Mouse (Mus musculus) hindbrain, embryonic 16.5 days (tissue): ENCODE data around the gene Lrrc8b. TPM values are rescaled to one million over a fixed set of nuclear protein-coding genes. Genes with fewer than 3 reads are reported as not detected.

Source experiments
- ATAC-seq: fragments of 200-750 bp; cut with Nextera tagmentation; 2 replicates; pipeline ENCODE4 v1.8.0; 2017; ENCODE audit warnings: moderate TSS enrichment, moderate library complexity
- H3K27ac ChIP-seq: fragments of 300-500 bp; sonication (generic); 2 replicates; pipeline ENCODE4 v1.5.1; 2014; ENCODE audit warnings: low read depth, mild to moderate bottlenecking, control low read depth, low read length, moderate library complexity
- H3K27me3 ChIP-seq: fragments of 300-500 bp; sonication (generic); replicated peaks from 2 replicates; pipeline ENCODE4 v1.6.1; 2014; ENCODE audit warnings: low read length; ENCODE audit not compliant: control insufficient read depth, insufficient read depth
- H3K36me3 ChIP-seq: fragments of 300-500 bp; sonication (generic); 2 replicates; pipeline ENCODE4 v1.6.1; 2014; ENCODE audit warnings: mild to moderate bottlenecking, low read length, moderate library complexity, mixed read lengths; ENCODE audit not compliant: control insufficient read depth, insufficient read depth
- H3K4me1 ChIP-seq: fragments of 300-500 bp; sonication (generic); 2 replicates; pipeline ENCODE4 v1.6.1; 2014; ENCODE audit warnings: low read depth, low read length; ENCODE audit not compliant: control insufficient read depth, insufficient read depth
- H3K4me2 ChIP-seq: fragments of 300-500 bp; sonication (generic); 2 replicates; pipeline ENCODE4 v1.6.1; 2014; ENCODE audit warnings: mild to moderate bottlenecking, low read length, control low read depth, moderate library complexity
- H3K4me3 ChIP-seq: fragments of 300-500 bp; sonication (generic); 2 replicates; pipeline ENCODE4 v1.5.1; 2014; ENCODE audit warnings: mild to moderate bottlenecking, low read length, control low read depth, moderate library complexity
- H3K9ac ChIP-seq: fragments of 300-500 bp; sonication (generic); 2 replicates; pipeline ENCODE4 v1.6.1; 2014; ENCODE audit warnings: low read depth, mild to moderate bottlenecking, control low read depth, low read length, moderate library complexity
- H3K9me3 ChIP-seq: fragments of 300-500 bp; sonication (generic); 2 replicates; pipeline ENCODE4 v1.6.1; 2014; ENCODE audit warnings: mild to moderate bottlenecking, low read length, moderate library complexity; ENCODE audit not compliant: control insufficient read depth
- WGBS: fragments of 180-500 bp; shearing (Covaris S2); extraction: QIAGEN DNeasy Blood & Tissue Kit; methylation state at CpG from one replicate; pipeline ENCODE4 v1.1.7; 2014; 5-methylcytosine and 5-hydroxymethylcytosine counted together
- polyA plus RNA-seq: library from polyadenylated mRNA; unstranded; fragments of >200 nt; fragmentation: Nextera tagmentation; extraction: Ambion mirVana; gene quantifications from 2 replicates; pipeline ENCODE4 v1.2.1, GENCODE M21; 2015

Gene Lrrc8b
- polyA plus RNA-seq, 1 experiment from 2014 or later = 11.2 TPM

DNA sequence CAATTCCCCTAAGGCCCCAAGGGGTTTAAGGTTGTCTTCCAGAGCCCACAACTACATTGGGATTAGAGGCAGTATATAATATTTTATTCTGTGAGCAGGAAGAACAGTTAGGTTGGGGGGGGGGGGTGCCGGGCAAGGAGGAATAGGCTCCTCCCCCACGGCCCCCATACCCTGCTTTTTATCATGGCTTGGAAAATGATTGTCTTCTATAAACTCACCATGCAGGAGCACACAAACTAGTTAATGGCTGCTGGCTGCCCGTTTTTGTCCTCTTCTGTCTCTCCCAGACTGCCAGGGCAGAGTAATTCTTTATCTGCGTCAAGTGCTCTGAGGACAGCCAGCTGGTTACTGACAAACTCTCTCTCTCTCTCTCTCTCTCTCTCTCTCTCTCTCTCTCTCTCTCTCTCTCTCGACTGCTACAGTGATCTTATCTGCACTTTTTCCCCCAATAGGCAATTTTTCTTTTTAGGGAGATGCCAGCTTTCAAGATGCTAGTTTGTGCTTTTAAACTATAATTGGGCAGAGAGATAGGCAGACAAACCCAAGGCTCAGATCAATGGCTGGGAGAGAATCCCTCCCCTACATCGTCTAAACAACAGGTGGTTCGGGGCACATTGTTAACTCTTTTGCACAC, 102.5 kb downstream of the Lrrc8b start:
- Histone ChIP-seq H3K27me3 (no peaks in the 10 kb centered on the region), H3K9me3 (no peaks in the 10 kb centered on the region), H3K4me3 (peak overlapping the region; percentile 87), H3K4me2 (peak overlapping the region; percentile 78), H3K36me3 (no peaks in the 10 kb centered on the region), H3K4me1 (peaks cover 8% of the 10 kb centered on the region), H3K27ac (no peak overlapping the region), H3K9ac (no peak overlapping the region)
- ATAC-seq = no peak
- 7% methylated on average over 7 of the region's 7 CpGs for WGBS

DNA sequence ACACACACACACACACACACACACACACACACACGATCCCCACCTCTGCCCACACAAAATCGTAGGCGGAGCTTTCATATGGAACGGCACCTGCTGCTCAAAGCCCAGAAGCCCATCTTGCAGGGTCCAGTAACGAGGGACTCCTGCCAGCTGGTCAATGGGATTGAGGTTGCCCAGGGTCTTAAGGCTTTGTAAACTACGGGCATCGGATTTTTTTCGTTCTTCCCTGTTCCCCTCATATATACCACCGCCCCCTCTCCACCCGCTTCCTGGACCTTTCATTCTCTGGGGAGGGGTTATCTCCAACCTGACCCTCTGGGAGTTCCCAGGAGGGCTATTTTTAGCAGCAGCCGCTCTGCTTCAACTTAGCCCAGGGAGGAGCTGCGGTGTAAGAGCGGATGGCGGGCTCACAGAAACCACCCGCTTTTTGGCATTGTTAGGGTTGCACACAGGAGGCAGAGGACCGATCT, 103.1 kb downstream of the Lrrc8b start:
- peak overlapping the region; percentile 88 for H3K9ac ChIP-seq
- H3K27me3 ChIP-seq = no peaks in the 10 kb centered on the region
- H3K4me3 ChIP-seq = peak overlapping the region; percentile 87
- peak; percentile 82 for ATAC-seq
- H3K4me1 ChIP-seq = peaks cover 9% of the 10 kb centered on the region
- H3K27ac ChIP-seq = peak overlapping the region; percentile 88
- no peaks in the 10 kb centered on the region for H3K36me3 ChIP-seq
- WGBS = 0% methylated on average over 16 of the region's 16 CpGs
- H3K9me3 ChIP-seq = no peaks in the 10 kb centered on the region
- peak overlapping the region; percentile 78 for H3K4me2 ChIP-seq

DNA sequence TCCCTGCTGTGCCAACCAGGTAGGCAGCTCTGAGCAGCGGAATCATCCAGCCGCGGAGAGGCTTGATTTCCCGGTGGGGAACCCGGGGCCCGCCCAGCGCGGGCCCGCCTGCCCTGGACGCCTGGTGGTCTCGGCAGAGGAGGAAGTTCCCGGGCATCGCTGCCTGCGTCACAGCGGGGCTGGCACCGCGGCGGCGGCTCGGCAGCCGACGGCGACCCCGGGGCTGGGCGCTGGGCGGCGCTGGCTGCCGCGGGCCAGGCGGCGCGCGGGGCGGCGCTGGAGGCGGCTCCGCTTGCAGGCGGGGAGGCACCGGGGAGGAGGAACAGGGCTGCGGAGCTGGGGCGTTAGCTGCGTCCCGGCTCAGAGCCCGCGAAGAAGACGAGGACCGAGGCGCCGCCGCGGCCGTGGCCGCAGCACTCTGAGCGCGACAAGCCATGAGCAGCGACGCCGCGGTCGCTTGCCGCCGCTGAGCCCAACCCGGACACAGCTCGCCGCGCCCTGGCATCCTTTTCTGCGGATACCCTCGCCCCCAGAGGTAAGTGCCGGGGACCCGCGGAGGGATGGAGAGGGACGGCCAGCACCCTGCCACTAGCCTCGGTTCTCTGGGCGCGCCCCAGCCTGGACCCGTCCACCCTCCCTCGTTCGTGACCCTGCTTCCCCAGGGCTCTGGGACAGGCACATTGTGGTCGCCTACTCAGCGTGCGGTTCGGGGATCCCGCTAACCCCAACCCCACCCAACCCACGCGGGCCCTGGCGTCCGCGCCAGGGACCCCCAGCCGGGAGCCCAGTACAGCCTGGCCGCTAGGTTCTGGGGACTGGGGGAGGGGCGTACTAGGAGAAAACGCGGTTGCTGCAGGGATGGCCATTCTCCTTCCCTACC, 103.8 kb downstream of the Lrrc8b start, which contains the start of gene Lrrc8c:
Gene Lrrc8c, plus strand, starts transcription at position 293 of the 880 bp plus-strand sequence.
- Histone ChIP-seq H3K9me3 (no peaks in the 10 kb centered on the region), H3K36me3 (no peaks in the 10 kb centered on the region), H3K27me3 (no peaks in the 10 kb centered on the region), H3K4me3 (peak within 1 kb of the TSS; percentile 87), H3K9ac (peak within 1 kb of the TSS; percentile 88), H3K27ac (peak within 1 kb of the TSS; percentile 88), H3K4me1 (peaks cover 9% of the 10 kb centered on the region), H3K4me2 (peak within 1 kb of the TSS; percentile 78)
- WGBS = under 1% methylated on average over 68 of the region's 93 CpGs
- peak; percentile 95 for ATAC-seq

DNA sequence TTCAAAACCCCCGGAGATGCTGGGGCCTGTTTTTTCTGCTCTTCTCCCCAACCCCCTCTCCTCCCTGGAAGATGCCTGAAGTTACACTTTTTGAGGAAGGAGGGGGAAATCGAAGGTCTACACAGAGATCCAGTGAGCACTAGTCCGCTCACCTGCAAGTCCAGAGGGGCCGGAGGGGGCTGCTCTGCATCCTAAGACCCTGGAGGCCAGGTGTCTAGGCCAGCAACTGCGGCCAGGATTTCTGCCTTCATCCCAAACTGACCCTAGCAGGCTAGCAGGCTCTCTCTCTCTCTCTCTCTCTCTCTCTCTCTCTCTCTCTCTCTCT, 104.4 kb downstream of the Lrrc8b start:
- ATAC-seq = peak; percentile 18
- Histone ChIP-seq H3K4me1 (peaks cover 9% of the 10 kb centered on the region), H3K9me3 (no peaks in the 10 kb centered on the region), H3K4me3 (peak overlapping the region; percentile 87), H3K27me3 (no peaks in the 10 kb centered on the region), H3K9ac (peak overlapping the region; percentile 88), H3K4me2 (peak overlapping the region; percentile 78), H3K36me3 (no peaks in the 10 kb centered on the region), H3K27ac (peak overlapping the region; percentile 88)
- 0% methylated on average over 5 of the region's 5 CpGs for WGBS

DNA sequence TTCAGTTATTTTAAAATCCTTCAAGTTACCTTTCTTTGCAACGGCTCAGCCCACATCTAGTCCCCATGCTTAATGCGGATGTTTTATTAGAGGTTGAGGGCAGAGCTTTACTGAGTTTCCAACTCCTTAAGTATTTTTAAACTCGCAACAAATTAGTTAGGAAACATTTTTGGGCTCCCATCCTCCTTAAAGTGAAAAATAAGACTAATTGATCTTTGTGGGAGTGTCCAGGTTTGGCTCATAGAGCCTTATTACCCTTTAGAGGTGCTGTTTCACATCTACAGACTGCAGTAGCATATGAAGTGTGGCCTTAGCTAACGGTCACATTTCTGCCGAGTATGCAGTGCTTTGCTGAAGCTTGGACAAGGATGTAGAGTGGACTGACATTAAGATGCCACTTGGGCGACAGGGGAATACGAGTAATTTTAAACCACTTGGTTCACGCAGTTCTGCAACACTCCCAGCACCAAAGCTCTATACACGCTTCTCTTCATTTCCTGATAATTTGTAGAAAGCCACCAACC, 104.9 kb downstream of the Lrrc8b start:
- ATAC-seq = no peak
- H3K4me3 ChIP-seq = peak overlapping the region; percentile 87
- WGBS = 51% methylated on average over 9 of the region's 9 CpGs

DNA sequence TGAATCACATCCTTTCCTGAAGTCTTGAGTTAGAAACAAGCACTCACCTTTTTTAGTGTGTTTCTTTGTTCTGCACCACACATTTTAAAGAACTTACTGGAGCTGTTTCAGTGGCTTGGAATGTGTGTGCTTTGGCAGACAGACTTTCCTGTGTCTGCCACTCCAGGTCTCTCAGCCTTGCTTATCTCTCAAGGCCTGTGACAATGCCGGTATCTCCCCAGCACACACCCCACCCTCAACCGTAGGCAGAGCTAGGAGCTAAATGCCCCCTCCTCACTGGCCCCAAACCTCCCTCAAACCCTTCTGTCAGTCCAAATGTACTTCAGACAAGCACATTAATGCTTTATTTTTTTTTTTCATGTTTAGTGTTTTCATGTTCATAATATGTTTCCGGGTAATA, 107.9 kb downstream of the Lrrc8b start:
- ATAC-seq = no peak

More for the DNA sequence above, 104.9 kb downstream of the Lrrc8b start:
- Histone ChIP-seq H3K9me3 (no peaks in the 10 kb centered on the region), H3K27ac (peak overlapping the region; percentile 34; the same call in 1 of the 2 replicates), H3K27me3 (no peaks in the 10 kb centered on the region), H3K4me1 (peaks cover 9% of the 10 kb centered on the region), H3K4me2 (peak overlapping the region; percentile 78), H3K9ac (peak overlapping the region; percentile 88), H3K36me3 (no peaks in the 10 kb centered on the region)

DNA sequence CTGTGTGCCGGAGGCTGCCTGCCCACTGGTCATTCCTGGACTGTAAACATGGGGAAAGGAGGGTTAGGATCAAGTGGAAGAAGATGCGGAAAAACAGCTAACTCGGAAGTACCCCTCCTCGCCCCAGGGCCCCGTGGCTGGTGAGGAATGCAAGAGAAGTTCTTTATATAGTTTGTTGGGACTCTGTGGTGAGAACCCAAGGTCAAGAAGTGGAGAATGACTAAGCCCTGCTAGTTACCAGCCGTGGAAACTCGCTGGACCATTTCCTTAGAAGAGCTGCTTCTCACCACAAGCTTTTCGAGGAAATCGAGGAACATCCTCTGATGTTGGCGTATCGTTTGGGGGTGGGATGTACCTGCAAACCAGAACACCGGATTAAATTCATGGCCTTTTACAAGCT, 109.4 kb downstream of the Lrrc8b start:
- Histone ChIP-seq H3K36me3 (peaks cover 3% of the 10 kb centered on the region; the same call in 1 of the 2 replicates), H3K4me2 (no peak overlapping the region), H3K4me3 (no peak overlapping the region), H3K9me3 (no peaks in the 10 kb centered on the region), H3K9ac (no peak overlapping the region), H3K4me1 (peaks cover 6% of the 10 kb centered on the region), H3K27me3 (no peaks in the 10 kb centered on the region), H3K27ac (no peak overlapping the region)
- ATAC-seq = no peak
- 95% methylated on average over 12 of the region's 12 CpGs for WGBS

More for the DNA sequence above, 107.9 kb downstream of the Lrrc8b start:
- Histone ChIP-seq H3K9ac (no peak overlapping the region), H3K4me2 (no peak overlapping the region), H3K4me1 (peaks cover 9% of the 10 kb centered on the region), H3K4me3 (no peak overlapping the region), H3K36me3 (peaks cover 3% of the 10 kb centered on the region; the same call in 1 of the 2 replicates), H3K27ac (no peak overlapping the region), H3K9me3 (no peaks in the 10 kb centered on the region), H3K27me3 (no peaks in the 10 kb centered on the region)
- WGBS = 82% methylated on average over 3 of the region's 3 CpGs

DNA sequence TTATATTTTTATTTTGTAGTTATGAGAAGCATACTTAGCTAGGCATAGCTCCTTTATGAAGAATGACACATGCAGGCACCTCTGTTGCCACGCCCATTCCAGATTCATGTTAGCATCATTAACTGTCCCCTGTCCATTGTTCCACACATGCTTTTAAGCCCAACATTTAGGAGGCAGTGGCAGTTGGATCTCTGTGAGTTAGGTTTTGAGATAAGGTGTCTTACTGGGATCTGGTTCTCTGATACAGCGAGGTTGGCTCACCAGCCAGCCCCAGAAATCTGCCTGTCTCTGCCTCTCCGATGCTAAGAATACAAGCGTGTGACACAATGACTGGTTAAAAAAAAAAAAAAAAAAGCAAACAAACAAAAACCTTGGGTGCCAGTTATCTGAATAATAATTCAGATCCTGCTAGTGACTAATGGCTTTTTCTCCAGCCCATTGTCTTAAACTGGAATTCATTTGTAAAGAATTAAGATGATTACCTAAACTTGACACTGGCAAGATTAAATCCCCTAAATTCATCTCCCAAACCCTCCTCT, 110.6 kb downstream of the Lrrc8b start:
- Histone ChIP-seq H3K9me3 (no peaks in the 10 kb centered on the region), H3K36me3 (peaks cover 3% of the 10 kb centered on the region; the same call in 1 of the 2 replicates), H3K9ac (no peak overlapping the region), H3K27me3 (no peaks in the 10 kb centered on the region), H3K4me2 (no peak overlapping the region), H3K4me1 (peaks cover 3% of the 10 kb centered on the region), H3K4me3 (no peak overlapping the region), H3K27ac (no peak overlapping the region)
- no peak for ATAC-seq
- 95% methylated on average over 4 of the region's 4 CpGs for WGBS
